Mouse (Mus musculus) G1E (cell line): Measurements from ENCODE around the gene Rpn1.

Experiments used
- CTCF ChIP-seq: IDR thresholded peaks from 2 replicates; pipeline ENCODE4 v1.5.1; 2012; ENCODE audit warnings: low read depth, low read length, inconsistent platforms, mixed read lengths
- GATA1 ChIP-seq: IDR thresholded peaks from 2 replicates; pipeline ENCODE4 v1.6.1; 2012; ENCODE audit warnings: borderline replicate concordance, low read length, inconsistent platforms, mixed read lengths
- POLR2AphosphoS5 ChIP-seq: IDR thresholded peaks from 2 replicates; pipeline ENCODE4 v1.6.1; 2012; ENCODE audit warnings: low read depth, low read length, inconsistent platforms; ENCODE audit not compliant: insufficient replicate concordance
- TAL1 ChIP-seq: conservative IDR thresholded peaks from 2 replicates; pipeline ENCODE4 v1.6.1; 2012; ENCODE audit warnings: low read depth, low read length, inconsistent platforms, mixed read lengths

DNA sequence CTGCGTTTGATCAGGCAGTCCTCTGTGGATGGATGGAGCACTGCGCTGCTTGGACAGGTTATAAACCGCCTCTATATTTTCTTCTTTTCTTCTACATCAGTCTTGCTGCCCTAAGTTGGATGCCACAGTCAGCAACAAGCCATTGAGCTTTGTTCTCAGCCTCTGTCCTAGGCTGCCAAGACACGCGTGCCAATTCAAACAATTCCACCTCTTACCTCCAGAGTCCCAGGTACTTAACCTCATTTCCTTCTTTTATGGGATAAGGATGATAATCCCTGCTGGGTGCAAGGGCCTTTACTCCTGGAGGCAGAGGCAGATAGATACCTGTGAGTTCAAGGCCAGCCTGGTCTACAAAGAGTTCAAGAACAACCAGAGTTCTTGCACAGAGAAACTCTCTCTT is 33.1 kb upstream of the Rpn1 start:
- TF ChIP-seq CTCF (no peak), POLR2AphosphoS5 (no peak), GATA1 (no peak), TAL1 (no peak)
